Mouse (Mus musculus) CH12.LX (cell line): ENCODE measurements around the gene Xndc1.

Source experiments
- CHD2 ChIP-seq: IDR thresholded peaks from 2 replicates; pipeline ENCODE4 v1.6.1; 2011; ENCODE audit warnings: low read length, improper control_type of control experiment
- CTCF ChIP-seq, 2 experiments: IDR thresholded peaks in 1 of 2; conservative IDR thresholded peaks in 1 of 2; 2 replicates each; pipeline ENCODE4 v1.5.1; 2011 to 2012; ENCODE audit warnings: low read depth in 2 of 2, low read length in 2 of 2, improper control_type of control experiment in 1 of 2, inconsistent platforms in 1 of 2, mild to moderate bottlenecking in 1 of 2, moderate library complexity in 1 of 2
- EP300 ChIP-seq: IDR thresholded peaks from 2 replicates; pipeline ENCODE4 v1.6.1; 2011; ENCODE audit warnings: low read length, improper control_type of control experiment
- USF2 ChIP-seq: conservative IDR thresholded peaks from 2 replicates; pipeline ENCODE4 v1.6.1; 2011; ENCODE audit warnings: low read depth, low read length, improper control_type of control experiment

GRCm38 (mm10) chr7:102082816-102083215, 17.5 kb downstream of the Xndc1 start, which contains the start of gene Trpc2:
- TF ChIP-seq USF2 (no peak), CTCF (conservative IDR thresholded peaks at IDR 0.05 in 1 of 2, IDR thresholded peaks at IDR 0.05 in 1 of 2; ENCODE audit: low read depth in 2 of 2, low read length in 2 of 2) (no peak), EP300 (no peak), CHD2 (no peak)
